Mouse (Mus musculus) kidney, postnatal 0 days (tissue): Measurements from ENCODE around the gene Dclk3. TPM values are rescaled to one million over a fixed set of nuclear protein-coding genes. Genes with fewer than 3 reads are reported as not detected.
A peak's percentile ranks its signal among the peaks of the same experiment; 100 is the strongest.

Experiments used
- ATAC-seq: fragments of 200-750 bp; cut with Nextera tagmentation; replicated peaks from 2 replicates; pipeline ENCODE4 v1.8.0; 2017; ENCODE audit warnings: low read depth, moderate number of reproducible peaks, moderate TSS enrichment, moderate library complexity; ENCODE audit not compliant: low FRiP score
- DNase-seq: peaks from one replicate; pipeline ENCODE4 v3.0.0-alpha.2; 2016; ENCODE audit warnings: low spot score
- H3K27ac ChIP-seq: fragments of 300-500 bp; sonication (generic); 2 replicates; pipeline ENCODE4 v1.5.1; 2014; ENCODE audit warnings: mild to moderate bottlenecking
- H3K27me3 ChIP-seq: fragments of 300-500 bp; sonication (generic); 2 replicates; pipeline ENCODE4 v1.6.1; 2014; ENCODE audit warnings: low read length, mixed read lengths; ENCODE audit not compliant: insufficient read depth
- H3K36me3 ChIP-seq: fragments of 300-500 bp; sonication (generic); 2 replicates; pipeline ENCODE4 v1.6.1; 2014; ENCODE audit warnings: low read length, mixed read lengths; ENCODE audit not compliant: insufficient read depth
- H3K4me1 ChIP-seq: fragments of 300-500 bp; sonication (generic); replicated peaks from 2 replicates; pipeline ENCODE4 v1.6.1; 2014; ENCODE audit warnings: antibody characterized with exemption, low read length, mixed read lengths; ENCODE audit not compliant: insufficient read depth
- H3K4me2 ChIP-seq: fragments of 300-500 bp; sonication (generic); 2 replicates; pipeline ENCODE4 v1.6.1; 2014; ENCODE audit warnings: mild to moderate bottlenecking, low read length, moderate library complexity, mixed read lengths
- H3K4me3 ChIP-seq: fragments of 300-500 bp; sonication (generic); replicated peaks from 2 replicates; pipeline ENCODE4 v1.5.1; 2014; ENCODE audit warnings: low read depth, low read length
- H3K9ac ChIP-seq: fragments of 300-500 bp; sonication (generic); 2 replicates; pipeline ENCODE4 v1.6.1; 2014; ENCODE audit warnings: low read depth, low read length
- H3K9me3 ChIP-seq: fragments of 300-500 bp; sonication (generic); replicated peaks from 2 replicates; pipeline ENCODE4 v1.6.1; 2016; ENCODE audit warnings: low read length, inconsistent platforms, mixed read lengths
- CTCF ChIP-seq: IDR thresholded peaks from 2 replicates; pipeline ENCODE4 v1.5.1; 2016; ENCODE audit warnings: antibody characterized with exemption, low read depth, mild to moderate bottlenecking, moderate library complexity
- WGBS: fragments of 180-500 bp; shearing (Covaris S2); extraction: QIAGEN DNeasy Blood & Tissue Kit; methylation state at CpG from one replicate; pipeline ENCODE4 v1.1.7; 2014; 5-methylcytosine and 5-hydroxymethylcytosine counted together
- polyA plus RNA-seq: library from polyadenylated mRNA; unstranded; fragments of >200 nt; fragmentation: Nextera tagmentation; extraction: Ambion mirVana; gene quantifications from 2 replicates; pipeline ENCODE4 v1.2.1, GENCODE M21; 2015

Gene Dclk3
- polyA plus RNA-seq, 1 experiment from 2014 or later, result 8.6 TPM

- no peak for ATAC-seq
- TF ChIP-seq CTCF, result no peak
- H3K9me3 ChIP-seq, result no peaks in the 10 kb centered on the region
Observed at GRCm38 (mm10) chr9:111400089-111400488, 38.8 kb upstream of the Dclk3 start.

GRCm38 (mm10) chr9:111403159-111403558 is 35.7 kb upstream of the Dclk3 start:
- Histone ChIP-seq H3K36me3 (no peaks in the 10 kb centered on the region), H3K4me1 (no peaks in the 10 kb centered on the region), H3K4me3 (no peak overlapping the region), H3K27ac (no peak overlapping the region), H3K9me3 (no peaks in the 10 kb centered on the region), H3K27me3 (no peaks in the 10 kb centered on the region), H3K9ac (no peak overlapping the region), H3K4me2 (no peak overlapping the region)
- ATAC-seq (no peak), DNase-seq (no peak)
- TF ChIP-seq CTCF, result no peak
- WGBS, result 82% methylated on average over 4 of the region's 4 CpGs

More at GRCm38 (mm10) chr9:111400089-111400488, 38.8 kb upstream of the Dclk3 start:
- no peak overlapping the region for H3K4me3 ChIP-seq
- 78% methylated on average over 4 of the region's 4 CpGs for WGBS
- no peak overlapping the region for H3K9ac ChIP-seq
- H3K27ac ChIP-seq, result no peak overlapping the region
- no peak overlapping the region for H3K4me2 ChIP-seq
- no peaks in the 10 kb centered on the region for H3K36me3 ChIP-seq
- H3K4me1 ChIP-seq, result no peaks in the 10 kb centered on the region
- H3K27me3 ChIP-seq, result no peaks in the 10 kb centered on the region
- DNase-seq, result no peak

- H3K9me3 ChIP-seq, result no peaks in the 10 kb centered on the region
- H3K27ac ChIP-seq, result peak overlapping the region; percentile 54; the same call in 1 of the 2 replicates
- no peak overlapping the region for H3K4me2 ChIP-seq
- no peaks in the 10 kb centered on the region for H3K36me3 ChIP-seq
- DNase-seq, result no peak
- H3K27me3 ChIP-seq, result no peaks in the 10 kb centered on the region
- no peak overlapping the region for H3K9ac ChIP-seq
- no peaks in the 10 kb centered on the region for H3K4me1 ChIP-seq
- no peak for ATAC-seq
- no peak overlapping the region for H3K4me3 ChIP-seq
- WGBS, result 74% methylated on average over 12 of the region's 12 CpGs
- TF ChIP-seq CTCF, result no peak
Observed at GRCm38 (mm10) chr9:111404346-111405079, 34.4 kb upstream of the Dclk3 start.

GRCm38 (mm10) chr9:111405080-111405428 is 33.8 kb upstream of the Dclk3 start:
- WGBS, result 70% methylated on average over 6 of the region's 6 CpGs
- ATAC-seq, result 0 out of 2 replicates have a peak, but pooled peaks have one; percentile 52

GRCm38 (mm10) chr9:111408012-111408411 is 30.9 kb upstream of the Dclk3 start:
- no peak for ATAC-seq

More at GRCm38 (mm10) chr9:111405080-111405428, 33.8 kb upstream of the Dclk3 start:
- Histone ChIP-seq H3K36me3 (no peaks in the 10 kb centered on the region), H3K4me3 (no peak overlapping the region), H3K4me1 (no peaks in the 10 kb centered on the region), H3K27me3 (no peaks in the 10 kb centered on the region), H3K9me3 (no peaks in the 10 kb centered on the region), H3K9ac (no peak overlapping the region), H3K27ac (no peak overlapping the region), H3K4me2 (no peak overlapping the region)
- TF ChIP-seq CTCF, result no peak
- DNase-seq, result peak; percentile 20

GRCm38 (mm10) chr9:111408427-111408826 is 30.5 kb upstream of the Dclk3 start:
- Histone ChIP-seq H3K36me3 (no peaks in the 10 kb centered on the region), H3K9ac (no peak overlapping the region)

More at GRCm38 (mm10) chr9:111408012-111408411, 30.9 kb upstream of the Dclk3 start:
- Histone ChIP-seq H3K36me3 (no peaks in the 10 kb centered on the region), H3K4me3 (no peak overlapping the region), H3K9me3 (no peaks in the 10 kb centered on the region), H3K9ac (no peak overlapping the region), H3K27ac (no peak overlapping the region), H3K27me3 (no peaks in the 10 kb centered on the region), H3K4me1 (no peaks in the 10 kb centered on the region), H3K4me2 (no peak overlapping the region)
- no peak for TF ChIP-seq CTCF
- WGBS, result 65% methylated on average over 6 of the region's 6 CpGs
- peak; percentile 14 for DNase-seq

More at GRCm38 (mm10) chr9:111408427-111408826, 30.5 kb upstream of the Dclk3 start:
- no peak for DNase-seq
- no peak for TF ChIP-seq CTCF
- no peak overlapping the region for H3K27ac ChIP-seq
- WGBS, result 67% methylated on average over 10 of the region's 10 CpGs
- no peaks in the 10 kb centered on the region for H3K4me1 ChIP-seq
- no peaks in the 10 kb centered on the region for H3K9me3 ChIP-seq
- no peak overlapping the region for H3K4me3 ChIP-seq
- no peak overlapping the region for H3K4me2 ChIP-seq
- ATAC-seq, result no peak
- no peaks in the 10 kb centered on the region for H3K27me3 ChIP-seq
